Mouse (Mus musculus) midbrain, embryonic 15.5 days (tissue): ENCODE results near the gene Rasgrf1. TPM values are rescaled to one million over a fixed set of nuclear protein-coding genes. Genes with fewer than 3 reads are reported as not detected.

Experiments
- ATAC-seq: fragments of 200-750 bp; cut with Nextera tagmentation; replicated peaks from 2 replicates; pipeline ENCODE4 v1.8.0; 2017; ENCODE audit warnings: moderate TSS enrichment
- H3K27ac ChIP-seq: fragments of 300-500 bp; sonication (generic); 2 replicates; pipeline ENCODE4 v1.5.1; 2015; ENCODE audit warnings: mild to moderate bottlenecking, inconsistent platforms
- H3K27me3 ChIP-seq: fragments of 300-500 bp; sonication (generic); replicated peaks from 2 replicates; pipeline ENCODE4 v1.6.1; 2015; ENCODE audit warnings: inconsistent platforms
- H3K36me3 ChIP-seq: fragments of 300-500 bp; sonication (generic); replicated peaks from 2 replicates; pipeline ENCODE4 v1.6.1; 2015; ENCODE audit warnings: inconsistent platforms
- H3K4me1 ChIP-seq: fragments of 300-500 bp; sonication (generic); 2 replicates; pipeline ENCODE4 v1.6.1; 2015; ENCODE audit warnings: inconsistent platforms
- H3K4me2 ChIP-seq: fragments of 300-500 bp; sonication (generic); 2 replicates; pipeline ENCODE4 v1.6.1; 2015; ENCODE audit warnings: inconsistent platforms, mild to moderate bottlenecking, moderate library complexity
- H3K4me3 ChIP-seq: fragments of 300-500 bp; sonication (generic); 2 replicates; pipeline ENCODE4 v1.5.1; 2015; ENCODE audit warnings: mild to moderate bottlenecking, inconsistent platforms
- H3K9ac ChIP-seq: fragments of 300-500 bp; sonication (generic); 2 replicates; pipeline ENCODE4 v1.6.1; 2015; ENCODE audit warnings: mild to moderate bottlenecking, inconsistent platforms
- H3K9me3 ChIP-seq: fragments of 300-500 bp; sonication (generic); 2 replicates; pipeline ENCODE4 v1.6.1; 2016; ENCODE audit warnings: inconsistent platforms
- WGBS: fragments of 180-500 bp; shearing (Covaris S2); methylation state at CpG from one replicate; pipeline ENCODE4 v1.1.7; 2015; ENCODE audit warnings: mixed read lengths; 5-methylcytosine and 5-hydroxymethylcytosine counted together
- polyA plus RNA-seq: library from polyadenylated mRNA; unstranded; fragments of >200 nt; fragmentation: Nextera tagmentation; extraction: Ambion mirVana; gene quantifications from 2 replicates; pipeline ENCODE4 v1.2.1, GENCODE M21; 2015

Gene Rasgrf1
- polyA plus RNA-seq, 1 experiment from 2014 or later: 5.3 TPM

DNA sequence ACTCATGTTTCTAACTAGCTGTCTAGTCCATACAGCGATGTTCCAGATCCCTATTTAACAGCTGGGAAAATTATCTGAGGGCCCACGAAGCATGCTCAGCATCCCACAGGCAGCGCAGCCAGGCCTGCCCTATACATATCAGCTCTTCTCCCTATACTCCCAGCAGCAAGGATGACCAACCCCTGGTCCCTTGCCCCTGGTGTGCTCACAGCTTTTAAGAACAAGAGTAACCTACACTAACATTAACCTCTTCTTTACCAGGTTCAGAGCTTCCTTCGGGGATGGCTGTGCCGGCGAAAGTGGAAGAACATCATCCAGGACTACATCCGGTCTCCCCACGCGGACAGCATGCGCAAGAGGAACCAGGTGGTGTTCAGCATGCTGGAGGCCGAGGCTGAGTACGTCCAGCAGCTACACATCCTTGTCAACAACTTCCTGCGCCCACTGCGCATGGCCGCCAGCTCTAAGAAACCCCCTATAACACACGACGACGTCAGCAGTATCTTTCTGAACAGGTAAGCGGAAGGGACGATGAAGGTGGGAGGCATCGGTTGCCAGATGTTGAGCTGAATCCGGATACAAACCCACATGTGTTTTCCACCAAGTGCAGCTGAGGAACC, 44.0 kb downstream of the Rasgrf1 start:
- Histone ChIP-seq H3K27me3 (no peaks in the 10 kb centered on the region), H3K27ac (no peak overlapping the region), H3K4me1 (no peaks in the 10 kb centered on the region), H3K9me3 (no peaks in the 10 kb centered on the region), H3K4me3 (no peak overlapping the region), H3K4me2 (no peak overlapping the region), H3K36me3 (no peaks in the 10 kb centered on the region), H3K9ac (no peak overlapping the region)
- ATAC-seq: no peak
- WGBS: 94% methylated on average over 22 of the region's 22 CpGs

- no peaks in the 10 kb centered on the region for H3K27me3 ChIP-seq
- no peaks in the 10 kb centered on the region for H3K36me3 ChIP-seq
- H3K9me3 ChIP-seq: no peaks in the 10 kb centered on the region
- 82% methylated on average over 8 of the region's 8 CpGs for WGBS
- no peak overlapping the region for H3K27ac ChIP-seq
- no peak overlapping the region for H3K4me3 ChIP-seq
- H3K9ac ChIP-seq: no peak overlapping the region
- H3K4me1 ChIP-seq: no peaks in the 10 kb centered on the region
- H3K4me2 ChIP-seq: no peak overlapping the region
- ATAC-seq: no peak
Observed at GRCm38 (mm10) chr9:89954860-89955479, 45.3 kb downstream of the Rasgrf1 start.

GRCm38 (mm10) chr9:89958959-89959358, 49.3 kb downstream of the Rasgrf1 start:
- no peak overlapping the region for H3K4me3 ChIP-seq
- ATAC-seq: no peak
- WGBS: 84% methylated on average over 2 of the region's 2 CpGs
- no peak overlapping the region for H3K27ac ChIP-seq
- no peaks in the 10 kb centered on the region for H3K27me3 ChIP-seq
- H3K4me2 ChIP-seq: no peak overlapping the region
- H3K36me3 ChIP-seq: no peaks in the 10 kb centered on the region
- H3K9ac ChIP-seq: no peak overlapping the region
- no peaks in the 10 kb centered on the region for H3K4me1 ChIP-seq
- H3K9me3 ChIP-seq: no peaks in the 10 kb centered on the region

- H3K4me2 ChIP-seq: no peak overlapping the region
- ATAC-seq: no peak
Observed at GRCm38 (mm10) chr9:89964091-89964490, 54.4 kb downstream of the Rasgrf1 start.

GRCm38 (mm10) chr9:89967716-89968115, 58.0 kb downstream of the Rasgrf1 start:
- Histone ChIP-seq H3K4me2 (no peak overlapping the region), H3K9me3 (no peaks in the 10 kb centered on the region), H3K27me3 (no peaks in the 10 kb centered on the region), H3K4me3 (no peak overlapping the region), H3K4me1 (no peaks in the 10 kb centered on the region), H3K27ac (no peak overlapping the region), H3K36me3 (no peaks in the 10 kb centered on the region), H3K9ac (no peak overlapping the region)
- WGBS: 93% methylated on average over 4 of the region's 4 CpGs
- no peak for ATAC-seq

More at GRCm38 (mm10) chr9:89964091-89964490, 54.4 kb downstream of the Rasgrf1 start:
- no peaks in the 10 kb centered on the region for H3K36me3 ChIP-seq
- no peak overlapping the region for H3K4me3 ChIP-seq
- no peaks in the 10 kb centered on the region for H3K9me3 ChIP-seq
- no peaks in the 10 kb centered on the region for H3K4me1 ChIP-seq
- H3K27ac ChIP-seq: no peak overlapping the region
- H3K27me3 ChIP-seq: no peaks in the 10 kb centered on the region
- 76% methylated on average over 4 of the region's 4 CpGs for WGBS
- no peak overlapping the region for H3K9ac ChIP-seq

DNA sequence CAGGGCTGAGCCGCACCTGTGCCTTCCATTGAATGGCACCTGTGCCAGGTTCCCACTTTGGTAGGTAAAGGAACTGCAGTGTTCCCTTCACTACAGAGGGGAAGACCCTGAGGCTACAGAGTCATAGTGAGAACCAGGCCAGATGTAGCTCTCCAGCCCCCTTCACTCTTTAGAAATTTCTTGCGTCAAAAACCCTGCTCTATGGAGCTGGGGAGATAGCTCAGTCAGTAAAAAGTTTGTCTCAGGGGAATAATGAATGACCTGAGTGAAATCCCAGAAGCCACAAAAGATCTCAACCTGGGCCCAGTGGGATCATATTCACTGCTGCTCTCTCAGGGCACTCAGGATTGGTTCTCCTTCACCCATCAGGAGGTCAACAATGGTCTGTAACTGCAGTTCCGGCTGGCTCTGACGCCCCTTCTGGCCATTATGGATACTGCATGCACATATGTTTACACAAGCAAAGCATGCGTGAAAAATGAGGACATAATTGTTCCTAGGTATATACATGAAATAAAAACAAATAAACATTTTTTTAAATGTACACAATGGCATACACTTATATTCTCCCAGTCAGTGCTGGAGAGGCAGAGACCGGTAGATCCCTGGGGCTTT, 59.2 kb downstream of the Rasgrf1 start:
- no peak overlapping the region for H3K4me2 ChIP-seq
- no peaks in the 10 kb centered on the region for H3K9me3 ChIP-seq
- H3K4me1 ChIP-seq: no peaks in the 10 kb centered on the region
- no peak overlapping the region for H3K27ac ChIP-seq
- H3K4me3 ChIP-seq: no peak overlapping the region
- no peak for ATAC-seq
- H3K36me3 ChIP-seq: no peaks in the 10 kb centered on the region
- WGBS: 78% methylated on average over 6 of the region's 6 CpGs
- H3K27me3 ChIP-seq: no peaks in the 10 kb centered on the region
- no peak overlapping the region for H3K9ac ChIP-seq

GRCm38 (mm10) chr9:89970271-89970670, 60.6 kb downstream of the Rasgrf1 start:
- H3K9me3 ChIP-seq: no peaks in the 10 kb centered on the region
- WGBS: 93% methylated on average over 10 of the region's 10 CpGs
- no peak overlapping the region for H3K4me2 ChIP-seq
- ATAC-seq: no peak
- no peaks in the 10 kb centered on the region for H3K27me3 ChIP-seq
- no peak overlapping the region for H3K27ac ChIP-seq
- H3K4me3 ChIP-seq: no peak overlapping the region
- no peak overlapping the region for H3K9ac ChIP-seq
- H3K4me1 ChIP-seq: no peaks in the 10 kb centered on the region
- no peaks in the 10 kb centered on the region for H3K36me3 ChIP-seq

DNA sequence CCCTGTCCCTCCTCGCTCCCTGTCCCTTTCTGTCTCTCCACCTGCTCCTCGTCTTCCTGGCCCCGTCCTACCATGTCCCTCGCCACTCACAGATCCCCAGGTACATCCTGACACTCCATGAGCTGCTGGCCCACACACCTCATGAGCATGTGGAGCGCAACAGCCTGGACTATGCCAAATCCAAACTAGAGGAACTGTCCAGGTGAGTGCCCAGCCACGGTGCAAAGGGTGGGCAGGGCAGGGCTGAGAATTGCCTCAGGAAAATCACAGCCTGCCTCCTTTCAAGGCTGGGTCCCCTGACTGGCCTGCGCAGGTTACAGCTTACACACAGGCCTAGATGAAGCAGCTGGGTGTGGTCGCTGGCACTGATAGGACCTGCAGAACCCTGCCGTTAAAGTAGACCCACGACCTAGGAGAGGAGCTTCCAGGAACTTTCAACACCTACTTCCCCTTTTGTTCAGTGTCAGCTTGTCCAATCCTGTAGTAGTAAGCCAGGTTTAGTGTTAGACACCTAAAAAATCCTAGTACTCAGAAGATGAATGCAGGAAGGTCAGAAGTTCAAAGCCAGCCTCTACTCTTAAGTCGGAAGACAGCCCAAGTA, 61.3 kb downstream of the Rasgrf1 start:
- ATAC-seq: no peak
- H3K4me1 ChIP-seq: no peaks in the 10 kb centered on the region
- WGBS: 86% methylated on average over 11 of the region's 11 CpGs

GRCm38 (mm10) chr9:89972321-89972720, 62.6 kb downstream of the Rasgrf1 start:
- no peaks in the 10 kb centered on the region for H3K27me3 ChIP-seq
- H3K4me1 ChIP-seq: no peaks in the 10 kb centered on the region
- H3K4me3 ChIP-seq: no peak overlapping the region
- no peaks in the 10 kb centered on the region for H3K9me3 ChIP-seq
- H3K4me2 ChIP-seq: no peak overlapping the region
- WGBS: 60% methylated on average over 3 of the region's 3 CpGs
- no peak for ATAC-seq
- H3K36me3 ChIP-seq: no peaks in the 10 kb centered on the region
- no peak overlapping the region for H3K9ac ChIP-seq
- no peak overlapping the region for H3K27ac ChIP-seq

More for the DNA sequence above, 61.3 kb downstream of the Rasgrf1 start:
- H3K36me3 ChIP-seq: no peaks in the 10 kb centered on the region
- H3K4me2 ChIP-seq: no peak overlapping the region
- H3K27me3 ChIP-seq: no peaks in the 10 kb centered on the region
- H3K9ac ChIP-seq: no peak overlapping the region
- H3K4me3 ChIP-seq: no peak overlapping the region
- H3K27ac ChIP-seq: no peak overlapping the region
- no peaks in the 10 kb centered on the region for H3K9me3 ChIP-seq

GRCm38 (mm10) chr9:89973856-89974255, 64.1 kb downstream of the Rasgrf1 start:
- Histone ChIP-seq H3K36me3 (no peaks in the 10 kb centered on the region), H3K9me3 (no peaks in the 10 kb centered on the region), H3K27ac (no peak overlapping the region), H3K27me3 (no peaks in the 10 kb centered on the region), H3K4me3 (no peak overlapping the region), H3K4me2 (no peak overlapping the region), H3K9ac (no peak overlapping the region), H3K4me1 (no peaks in the 10 kb centered on the region)
- peak; percentile 32 for ATAC-seq
- 31% methylated on average over 5 of the region's 5 CpGs for WGBS

- 79% methylated on average over 10 of the region's 10 CpGs for WGBS
- Histone ChIP-seq H3K4me3 (no peak overlapping the region), H3K27me3 (no peaks in the 10 kb centered on the region), H3K36me3 (no peaks in the 10 kb centered on the region), H3K9me3 (no peaks in the 10 kb centered on the region), H3K27ac (no peak overlapping the region), H3K4me1 (no peaks in the 10 kb centered on the region), H3K9ac (no peak overlapping the region), H3K4me2 (no peak overlapping the region)
- ATAC-seq: peak; percentile 46; the same call in 1 of the 2 replicates
Observed at GRCm38 (mm10) chr9:89974463-89974931, 64.8 kb downstream of the Rasgrf1 start.

- no peaks in the 10 kb centered on the region for H3K27me3 ChIP-seq
- ATAC-seq: no peak
- H3K9me3 ChIP-seq: no peaks in the 10 kb centered on the region
- no peaks in the 10 kb centered on the region for H3K4me1 ChIP-seq
- 72% methylated on average over 6 of the region's 6 CpGs for WGBS
- H3K4me2 ChIP-seq: no peak overlapping the region
- H3K9ac ChIP-seq: no peak overlapping the region
- no peak overlapping the region for H3K4me3 ChIP-seq
- H3K36me3 ChIP-seq: no peaks in the 10 kb centered on the region
- H3K27ac ChIP-seq: no peak overlapping the region
Observed at GRCm38 (mm10) chr9:89976366-89976940, 66.7 kb downstream of the Rasgrf1 start.
